Mouse (Mus musculus) E14TG2a.4 (cell line): ENCODE measurements at regions not wholly inside any gene's neighbourhood (a gene's known extent, or its start where the extent isn't known, plus 50 kb on each side); places are given as distances from the start of the nearest gene placed in this dataset.

Experiments used
- CTCF ChIP-seq: conservative IDR thresholded peaks from 2 replicates; pipeline ENCODE4 v1.5.1; 2014; ENCODE audit warnings: low read length
- NANOG ChIP-seq: IDR thresholded peaks from 2 replicates; pipeline ENCODE4 v1.6.1; 2014; ENCODE audit warnings: borderline replicate concordance, low read length, mixed read lengths
- POU5F1 ChIP-seq: IDR thresholded peaks from 2 replicates; pipeline ENCODE4 v1.6.1; 2014; ENCODE audit warnings: low read length, borderline replicate concordance

- TF ChIP-seq CTCF = no peak
- TF ChIP-seq NANOG = 0 out of 2 replicates have a peak, but pooled peaks have one; percentile 17
- peak; percentile 85 for TF ChIP-seq POU5F1
Observed at GRCm38 (mm10) chr12:12581271-12582186, 319.6 kb downstream of the Fam49a start.
